Mouse (Mus musculus): ENCODE results near the gene Vmn2r19. TPM values are rescaled to one million over a fixed set of nuclear protein-coding genes. Genes with fewer than 3 reads are reported as not detected.

Gene Vmn2r19
- polyA plus RNA-seq (2016; fragmentation: Nextera tagmentation; extraction: Ambion mirVana): not detected in 2 replicates

GRCm38 (mm10) chr6:123308033-123308432, at the start of gene Vmn2r19:
Gene Vmn2r19, plus strand, starts transcription at chr6:123308333.
- Histone ChIP-seq H3K9me3 (no peaks in the 10 kb centered on the region), H3K4me3 (no peak within 1 kb of the TSS), H3K4me1 (no peaks in the 10 kb centered on the region), H3K27me3 (no peaks in the 10 kb centered on the region), H3K9ac (no peak within 1 kb of the TSS), H3K4me2 (replicated peaks) (no peak within 1 kb of the TSS), H3K27ac (no peak within 1 kb of the TSS), H3K36me3 (no peaks in the 10 kb centered on the region)
- WGBS: 84% methylated on average over 2 of the region's 2 CpGs
- no peak for ATAC-seq (ENCODE audit: insufficient number of reproducible peaks, insufficient read depth, low FRiP score, low TSS enrichment)

- H3K4me2 ChIP-seq (replicated peaks): no peak overlapping the region
- no peak overlapping the region for H3K9ac ChIP-seq
- 79% methylated on average over 3 of the region's 3 CpGs for WGBS
- ATAC-seq (ENCODE audit: insufficient number of reproducible peaks, insufficient read depth, low FRiP score, low TSS enrichment): no peak
- no peaks in the 10 kb centered on the region for H3K27me3 ChIP-seq
- H3K4me3 ChIP-seq: no peak overlapping the region
- no peak overlapping the region for H3K27ac ChIP-seq
- no peaks in the 10 kb centered on the region for H3K36me3 ChIP-seq
- H3K9me3 ChIP-seq: no peaks in the 10 kb centered on the region
- H3K4me1 ChIP-seq: no peaks in the 10 kb centered on the region
Measured at GRCm38 (mm10) chr6:123258946-123259345, 49.2 kb upstream of the Vmn2r19 start.

GRCm38 (mm10) chr6:123259889-123260603, 48.1 kb upstream of the Vmn2r19 start:
- no peak overlapping the region for H3K4me3 ChIP-seq
- no peak overlapping the region for H3K27ac ChIP-seq
- H3K9me3 ChIP-seq: no peaks in the 10 kb centered on the region
- no peak for ATAC-seq (ENCODE audit: insufficient number of reproducible peaks, insufficient read depth, low FRiP score, low TSS enrichment)
- H3K36me3 ChIP-seq: no peaks in the 10 kb centered on the region
- no peaks in the 10 kb centered on the region for H3K27me3 ChIP-seq
- H3K4me2 ChIP-seq (replicated peaks): no peak overlapping the region
- no peak overlapping the region for H3K9ac ChIP-seq
- WGBS: 76% methylated on average over 4 of the region's 4 CpGs
- no peaks in the 10 kb centered on the region for H3K4me1 ChIP-seq

- H3K27ac ChIP-seq: no peak overlapping the region
- ATAC-seq (ENCODE audit: insufficient number of reproducible peaks, insufficient read depth, low FRiP score, low TSS enrichment): no peak
- WGBS: 90% methylated on average over 1 of the region's 1 CpGs
- no peaks in the 10 kb centered on the region for H3K27me3 ChIP-seq
- H3K4me1 ChIP-seq: no peaks in the 10 kb centered on the region
- H3K4me2 ChIP-seq (replicated peaks): no peak overlapping the region
- no peaks in the 10 kb centered on the region for H3K36me3 ChIP-seq
- H3K4me3 ChIP-seq: no peak overlapping the region
- no peaks in the 10 kb centered on the region for H3K9me3 ChIP-seq
- no peak overlapping the region for H3K9ac ChIP-seq
Measured at GRCm38 (mm10) chr6:123260868-123261267, 47.3 kb upstream of the Vmn2r19 start.

GRCm38 (mm10) chr6:123261555-123262161, 46.5 kb upstream of the Vmn2r19 start, which contains the start of gene Clec4d:
Gene Clec4d, plus strand, starts transcription at chr6:123262111.
- H3K4me1 ChIP-seq: no peaks in the 10 kb centered on the region
- H3K36me3 ChIP-seq: no peaks in the 10 kb centered on the region
- no peak within 1 kb of the TSS for H3K4me3 ChIP-seq
- no peak for ATAC-seq (ENCODE audit: insufficient number of reproducible peaks, insufficient read depth, low FRiP score, low TSS enrichment)
- no peak within 1 kb of the TSS for H3K9ac ChIP-seq
- WGBS: 67% methylated on average over 4 of the region's 4 CpGs
- H3K27me3 ChIP-seq: no peaks in the 10 kb centered on the region
- no peaks in the 10 kb centered on the region for H3K9me3 ChIP-seq
- no peak within 1 kb of the TSS for H3K27ac ChIP-seq
- no peak within 1 kb of the TSS for H3K4me2 ChIP-seq (replicated peaks)

GRCm38 (mm10) chr6:123264194-123264593, 43.9 kb upstream of the Vmn2r19 start:
- Histone ChIP-seq H3K36me3 (no peaks in the 10 kb centered on the region), H3K4me1 (no peaks in the 10 kb centered on the region), H3K9me3 (no peaks in the 10 kb centered on the region), H3K4me2 (replicated peaks) (no peak overlapping the region), H3K9ac (no peak overlapping the region), H3K27me3 (no peaks in the 10 kb centered on the region), H3K27ac (no peak overlapping the region), H3K4me3 (no peak overlapping the region)
- WGBS: 93% methylated on average over 3 of the region's 3 CpGs
- ATAC-seq (ENCODE audit: insufficient number of reproducible peaks, insufficient read depth, low FRiP score, low TSS enrichment): no peak

GRCm38 (mm10) chr6:123265809-123266208, 42.3 kb upstream of the Vmn2r19 start:
- H3K4me3 ChIP-seq: no peak overlapping the region
- no peak overlapping the region for H3K4me2 ChIP-seq (replicated peaks)
- no peaks in the 10 kb centered on the region for H3K9me3 ChIP-seq
- H3K36me3 ChIP-seq: no peaks in the 10 kb centered on the region
- ATAC-seq (ENCODE audit: insufficient number of reproducible peaks, insufficient read depth, low FRiP score, low TSS enrichment): no peak
- H3K4me1 ChIP-seq: no peaks in the 10 kb centered on the region
- 87% methylated on average over 4 of the region's 4 CpGs for WGBS
- no peak overlapping the region for H3K9ac ChIP-seq
- H3K27me3 ChIP-seq: no peaks in the 10 kb centered on the region
- H3K27ac ChIP-seq: no peak overlapping the region

- H3K9ac ChIP-seq: no peak overlapping the region
- no peak overlapping the region for H3K27ac ChIP-seq
- WGBS: 84% methylated on average over 5 of the region's 5 CpGs
- no peaks in the 10 kb centered on the region for H3K27me3 ChIP-seq
- no peaks in the 10 kb centered on the region for H3K36me3 ChIP-seq
- no peak for ATAC-seq (ENCODE audit: insufficient number of reproducible peaks, insufficient read depth, low FRiP score, low TSS enrichment)
- H3K4me2 ChIP-seq (replicated peaks): no peak overlapping the region
- no peaks in the 10 kb centered on the region for H3K4me1 ChIP-seq
- no peaks in the 10 kb centered on the region for H3K9me3 ChIP-seq
- H3K4me3 ChIP-seq: no peak overlapping the region
Measured at GRCm38 (mm10) chr6:123266945-123267344, 41.2 kb upstream of the Vmn2r19 start.

GRCm38 (mm10) chr6:123279443-123279842, 28.7 kb upstream of the Vmn2r19 start:
- Histone ChIP-seq H3K4me3 (no peak overlapping the region), H3K27me3 (no peaks in the 10 kb centered on the region), H3K9ac (no peak overlapping the region), H3K9me3 (no peaks in the 10 kb centered on the region), H3K4me2 (replicated peaks) (no peak overlapping the region), H3K4me1 (no peaks in the 10 kb centered on the region), H3K36me3 (no peaks in the 10 kb centered on the region), H3K27ac (no peak overlapping the region)
- 91% methylated on average over 2 of the region's 2 CpGs for WGBS
- no peak for ATAC-seq (ENCODE audit: insufficient number of reproducible peaks, insufficient read depth, low FRiP score, low TSS enrichment)

GRCm38 (mm10) chr6:123286311-123286710, 21.8 kb upstream of the Vmn2r19 start:
- Histone ChIP-seq H3K36me3 (no peaks in the 10 kb centered on the region), H3K9ac (no peak overlapping the region), H3K9me3 (no peaks in the 10 kb centered on the region), H3K4me1 (no peaks in the 10 kb centered on the region), H3K4me3 (no peak overlapping the region), H3K27me3 (no peaks in the 10 kb centered on the region), H3K27ac (no peak overlapping the region), H3K4me2 (replicated peaks) (no peak overlapping the region)
- no peak for ATAC-seq (ENCODE audit: insufficient number of reproducible peaks, insufficient read depth, low FRiP score, low TSS enrichment)
- 83% methylated on average over 2 of the region's 2 CpGs for WGBS

- Histone ChIP-seq H3K9me3 (no peaks in the 10 kb centered on the region), H3K27ac (no peak overlapping the region), H3K9ac (no peak overlapping the region), H3K4me3 (no peak overlapping the region), H3K27me3 (no peaks in the 10 kb centered on the region), H3K36me3 (no peaks in the 10 kb centered on the region), H3K4me2 (replicated peaks) (no peak overlapping the region), H3K4me1 (no peaks in the 10 kb centered on the region)
- ATAC-seq (ENCODE audit: insufficient number of reproducible peaks, insufficient read depth, low FRiP score, low TSS enrichment): no peak
- WGBS: 78% methylated on average over 10 of the region's 10 CpGs
Measured at GRCm38 (mm10) chr6:123288931-123289330, 19.2 kb upstream of the Vmn2r19 start.

- ATAC-seq (ENCODE audit: insufficient number of reproducible peaks, insufficient read depth, low FRiP score, low TSS enrichment): no peak
- Histone ChIP-seq H3K27ac (no peak within 1 kb of the TSS), H3K4me3 (no peak within 1 kb of the TSS), H3K27me3 (no peaks in the 10 kb centered on the region), H3K9me3 (no peaks in the 10 kb centered on the region), H3K9ac (no peak within 1 kb of the TSS), H3K36me3 (no peaks in the 10 kb centered on the region), H3K4me2 (replicated peaks) (no peak within 1 kb of the TSS), H3K4me1 (no peaks in the 10 kb centered on the region)
- WGBS: 80% methylated on average over 4 of the region's 4 CpGs
Measured at GRCm38 (mm10) chr6:123289753-123290152, 18.4 kb upstream of the Vmn2r19 start, which contains the start of gene Clec4e. Gene Clec4e, minus strand, starts transcription at chr6:123289870.
